Mouse (Mus musculus): ENCODE measurements around the gene Tab1. TPM values are rescaled to one million over a fixed set of nuclear protein-coding genes. Genes with fewer than 3 reads are reported as not detected.

The Tab1 gene
- polyA plus RNA-seq, 1 experiment: 14.2 TPM

GRCm38 (mm10) chr15:80121721-80122325, 11.1 kb upstream of the Tab1 start:
- no peak for TF ChIP-seq GATA1 (IDR thresholded peaks at IDR 0.05; ENCODE audit: low read length)

- TF ChIP-seq GATA1 (IDR thresholded peaks at IDR 0.05; ENCODE audit: low read length): no peak
Observed at GRCm38 (mm10) chr15:80124651-80125050, 8.3 kb upstream of the Tab1 start.

GRCm38 (mm10) chr15:80127191-80127590, 5.7 kb upstream of the Tab1 start:
- no peak for TF ChIP-seq GATA1 (IDR thresholded peaks at IDR 0.05; ENCODE audit: low read length)

DNA sequence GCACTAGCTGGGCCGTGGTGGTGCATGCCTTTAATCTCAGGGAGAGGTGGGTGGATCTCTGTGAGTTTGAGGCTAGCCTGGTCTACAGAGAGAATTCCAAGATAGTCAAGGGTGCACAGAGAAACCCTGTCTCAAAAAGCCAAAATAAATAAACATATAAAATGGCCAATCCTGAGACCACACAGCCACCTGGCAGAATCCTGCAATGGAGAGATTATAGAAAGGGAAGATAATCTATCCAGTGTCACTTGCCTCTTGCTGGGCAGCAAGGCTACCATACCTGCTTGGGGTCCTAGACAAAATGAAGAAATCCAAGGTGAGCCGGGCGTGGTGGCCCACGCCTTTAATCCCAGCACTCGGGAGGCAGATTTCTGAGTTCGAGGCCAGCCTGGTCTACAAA, 2.9 kb upstream of the Tab1 start:
- TF ChIP-seq GATA1 (IDR thresholded peaks at IDR 0.05; ENCODE audit: low read length): no peak

DNA sequence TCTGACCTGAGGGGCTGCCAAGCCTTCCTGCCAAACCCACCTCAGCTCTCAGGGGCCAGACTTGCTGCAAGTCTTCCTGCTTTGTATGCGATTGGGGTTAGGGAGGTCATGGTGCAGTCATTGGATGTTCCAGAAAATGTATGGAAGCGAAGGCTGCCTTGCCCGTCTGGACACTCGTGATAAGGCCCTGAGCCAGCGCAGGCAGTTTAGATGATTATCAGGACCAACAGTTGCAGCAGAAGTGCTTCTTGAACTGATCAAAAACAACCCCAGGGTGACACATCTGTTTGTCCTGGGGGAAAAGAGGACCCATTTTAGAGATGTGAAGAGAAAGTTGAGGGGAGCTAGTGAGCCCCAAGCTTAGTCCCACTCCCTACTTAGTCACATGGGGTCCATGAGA, 2.2 kb upstream of the Tab1 start:
- TF ChIP-seq GATA1 (IDR thresholded peaks at IDR 0.05; ENCODE audit: low read length): peak; percentile 84

DNA sequence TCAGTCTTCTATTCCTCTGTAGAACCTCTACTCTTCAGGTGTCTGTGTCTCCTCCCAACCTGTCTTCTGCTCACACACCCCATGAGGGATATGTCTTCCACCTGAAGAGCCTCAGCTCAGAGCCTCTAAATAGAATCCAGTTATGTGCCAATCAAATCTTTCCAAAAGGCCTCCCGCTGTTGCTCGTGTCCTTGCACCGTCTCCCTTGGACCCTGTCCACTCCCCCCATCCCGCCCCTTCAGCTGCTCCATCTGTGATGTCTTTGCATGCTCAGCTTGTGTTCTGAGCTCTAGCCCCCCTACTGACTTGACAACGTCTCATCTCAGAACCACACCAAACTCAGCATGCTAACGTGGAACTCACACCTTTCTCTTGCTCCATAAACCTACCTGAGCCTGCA, 1.5 kb upstream of the Tab1 start:
- TF ChIP-seq GATA1 (IDR thresholded peaks at IDR 0.05; ENCODE audit: low read length): no peak

DNA sequence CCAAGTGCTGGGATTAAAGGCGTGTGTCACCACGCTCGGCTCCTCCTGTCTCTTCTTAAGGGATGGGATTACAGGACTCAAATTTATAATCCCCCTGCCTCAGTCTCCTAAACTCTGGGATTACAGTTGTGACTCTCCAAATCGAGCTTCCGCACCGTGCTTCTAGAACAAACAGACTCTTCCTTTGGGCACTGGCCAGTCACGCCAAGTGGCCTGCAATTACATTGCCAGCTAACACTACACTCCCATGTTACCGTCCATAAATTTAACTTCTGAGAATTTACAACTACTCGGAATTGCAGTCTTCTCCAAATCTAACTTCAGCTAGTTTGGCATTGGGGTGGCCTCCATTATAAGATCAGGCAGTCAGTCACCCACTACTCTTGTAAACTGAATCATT, 475 bp upstream of the Tab1 start:
- no peak for TF ChIP-seq GATA1 (IDR thresholded peaks at IDR 0.05; ENCODE audit: low read length)

GRCm38 (mm10) chr15:80133682-80134449, 939 bp downstream of the Tab1 start:
- TF ChIP-seq GATA1 (IDR thresholded peaks at IDR 0.05; ENCODE audit: low read length): no peak

DNA sequence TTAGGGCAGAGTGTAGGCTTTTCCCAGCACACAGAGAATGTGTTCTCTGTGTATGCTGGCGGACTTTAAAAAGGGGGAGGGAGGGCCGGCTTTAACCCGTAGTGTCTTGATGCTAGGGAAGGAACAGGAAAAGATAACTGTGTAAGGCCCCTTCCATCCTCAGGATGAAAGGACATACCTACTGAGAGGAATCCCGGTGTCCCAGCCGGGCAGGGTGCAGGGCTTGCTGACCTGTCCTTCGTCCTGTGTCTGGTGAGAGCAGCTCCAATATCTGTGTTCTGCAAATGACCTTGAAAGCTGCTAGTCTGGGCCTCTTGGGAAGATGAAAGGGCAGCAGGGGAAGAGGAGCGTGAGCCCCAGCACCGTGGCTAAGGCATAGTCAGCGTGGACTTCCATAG, 1.5 kb downstream of the Tab1 start:
- no peak for TF ChIP-seq GATA1 (IDR thresholded peaks at IDR 0.05; ENCODE audit: low read length)

DNA sequence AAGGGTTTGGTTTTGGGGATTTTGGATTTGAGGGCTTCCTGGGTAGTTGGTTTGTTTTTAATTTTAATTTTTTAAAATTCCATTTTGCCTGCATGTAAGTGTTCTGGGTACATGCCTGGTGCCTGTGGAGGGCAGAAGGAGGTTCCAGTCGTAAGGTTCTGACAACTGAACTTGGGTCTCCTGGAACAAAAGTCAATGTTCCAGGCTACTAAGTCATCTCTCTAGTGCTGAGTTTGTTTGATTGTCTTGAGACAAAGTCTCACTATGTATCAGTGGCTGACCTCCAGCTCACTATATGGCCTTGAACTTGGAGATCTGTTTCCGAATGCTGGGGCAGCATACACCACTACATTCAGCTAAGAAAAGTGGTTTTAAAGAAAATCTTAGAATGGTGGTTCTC, 2.6 kb downstream of the Tab1 start:
- TF ChIP-seq GATA1 (IDR thresholded peaks at IDR 0.05; ENCODE audit: low read length): no peak

DNA sequence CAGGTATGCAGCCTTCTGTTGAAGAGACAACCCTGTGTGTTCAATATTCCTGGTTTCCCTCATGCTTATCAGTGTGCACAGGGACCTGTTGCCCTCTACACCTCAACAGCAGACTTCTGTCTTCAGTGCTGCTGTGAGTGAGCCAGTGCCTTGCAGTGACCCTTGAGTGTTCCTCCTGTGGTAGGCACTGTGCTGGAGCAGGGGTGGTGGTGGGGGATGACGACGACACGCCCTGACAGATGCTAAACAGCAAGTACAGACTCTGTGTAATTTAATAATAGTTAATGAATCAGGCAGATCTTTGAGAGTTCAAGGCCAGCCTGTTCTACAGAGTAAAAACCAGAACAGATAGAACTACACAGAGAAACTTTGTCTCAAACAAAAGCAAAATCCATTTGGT, 3.7 kb downstream of the Tab1 start:
- TF ChIP-seq GATA1 (IDR thresholded peaks at IDR 0.05; ENCODE audit: low read length): no peak

- TF ChIP-seq GATA1 (IDR thresholded peaks at IDR 0.05; ENCODE audit: low read length): no peak
Observed at GRCm38 (mm10) chr15:80137945-80138791, 5.2 kb downstream of the Tab1 start.

- no peak for TF ChIP-seq GATA1 (IDR thresholded peaks at IDR 0.05; ENCODE audit: low read length)
Observed at GRCm38 (mm10) chr15:80140302-80140701, 7.4 kb downstream of the Tab1 start.

DNA sequence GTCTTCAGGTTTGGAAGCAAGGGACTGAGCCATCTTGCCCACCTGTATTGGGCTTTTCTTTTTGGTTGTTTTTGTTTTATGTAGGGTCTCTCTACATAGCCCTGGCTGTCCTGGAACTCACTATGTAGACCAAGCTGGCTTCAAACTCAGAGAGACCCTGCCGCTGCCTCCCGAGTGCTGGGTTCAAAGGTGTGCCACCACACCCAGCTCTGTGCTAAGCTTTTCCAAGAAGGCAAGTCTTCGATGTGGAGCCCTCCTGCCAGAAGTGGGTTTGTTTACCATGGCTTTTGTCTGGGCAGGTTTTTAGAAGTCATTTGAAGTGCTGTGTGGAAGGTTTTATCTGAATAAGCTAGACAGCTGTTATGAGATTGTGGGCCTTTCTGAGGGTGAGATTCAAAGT, 8.0 kb downstream of the Tab1 start:
- no peak for TF ChIP-seq GATA1 (IDR thresholded peaks at IDR 0.05; ENCODE audit: low read length)

- TF ChIP-seq GATA1 (IDR thresholded peaks at IDR 0.05; ENCODE audit: low read length): no peak
Observed at GRCm38 (mm10) chr15:80142130-80142529, 9.2 kb downstream of the Tab1 start.

DNA sequence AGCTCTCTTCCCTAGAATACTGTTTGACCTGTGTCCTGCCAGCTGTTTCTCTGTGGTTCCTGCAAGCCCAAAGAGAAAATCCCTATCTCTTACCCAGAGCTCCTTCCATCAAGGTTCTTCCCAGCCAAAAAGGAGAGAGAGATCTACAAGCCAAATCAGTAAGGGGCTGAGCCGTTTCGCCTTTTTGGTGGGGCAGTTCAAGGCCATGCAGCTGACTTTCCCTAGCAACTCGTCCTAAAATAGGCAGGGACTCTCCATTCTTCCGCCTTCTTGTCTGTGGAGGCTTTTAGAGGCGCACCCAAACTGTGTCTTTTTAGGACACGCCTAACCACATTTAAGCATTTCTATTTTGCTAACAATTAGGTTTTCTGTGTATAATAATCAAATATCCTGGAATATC, 10.8 kb downstream of the Tab1 start:
- TF ChIP-seq GATA1 (IDR thresholded peaks at IDR 0.05; ENCODE audit: low read length): no peak

Data from G1E-ER4 (cell line).